Mouse (Mus musculus): ENCODE data around the gene Bahcc1.

The Bahcc1 gene

DNA sequence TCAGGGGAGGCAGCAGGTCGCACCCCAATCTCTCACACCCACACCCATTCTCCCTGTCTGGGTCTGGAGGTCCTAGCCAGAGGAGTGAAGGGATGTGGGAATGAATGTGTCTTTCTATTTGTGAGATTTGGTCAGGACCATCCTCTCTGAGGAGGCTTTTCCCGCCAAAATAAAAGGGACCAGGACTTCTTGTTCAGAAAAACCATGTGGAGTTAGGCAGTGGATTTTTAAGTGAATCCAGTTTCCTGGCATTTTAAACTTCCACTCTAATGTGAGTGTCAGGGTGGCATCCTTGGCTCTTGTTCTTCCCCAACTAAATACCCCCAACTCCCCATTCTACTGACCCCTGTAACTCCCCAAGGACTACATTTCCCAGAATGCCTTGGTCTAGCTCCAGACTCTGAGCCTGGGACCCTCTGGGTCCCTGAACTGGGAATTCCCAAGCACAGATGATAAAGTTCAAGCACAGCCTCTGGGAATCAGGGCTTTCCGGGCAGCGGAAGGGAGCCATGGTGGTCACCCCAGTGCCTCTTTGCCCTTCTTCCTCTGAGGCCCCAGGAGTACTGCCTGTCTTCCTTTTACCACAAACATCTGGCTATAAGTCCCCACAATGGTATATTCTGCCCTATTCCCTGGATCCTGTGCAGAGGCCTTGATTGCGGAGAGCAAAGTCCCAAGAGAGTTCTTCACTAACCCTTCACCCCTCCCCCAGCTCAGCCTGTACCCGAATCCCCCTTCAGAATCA is 9.4 kb downstream of the Bahcc1 start:
- in situ Hi-C loops (cut with MboI, MseI) = no loop called here

DNA sequence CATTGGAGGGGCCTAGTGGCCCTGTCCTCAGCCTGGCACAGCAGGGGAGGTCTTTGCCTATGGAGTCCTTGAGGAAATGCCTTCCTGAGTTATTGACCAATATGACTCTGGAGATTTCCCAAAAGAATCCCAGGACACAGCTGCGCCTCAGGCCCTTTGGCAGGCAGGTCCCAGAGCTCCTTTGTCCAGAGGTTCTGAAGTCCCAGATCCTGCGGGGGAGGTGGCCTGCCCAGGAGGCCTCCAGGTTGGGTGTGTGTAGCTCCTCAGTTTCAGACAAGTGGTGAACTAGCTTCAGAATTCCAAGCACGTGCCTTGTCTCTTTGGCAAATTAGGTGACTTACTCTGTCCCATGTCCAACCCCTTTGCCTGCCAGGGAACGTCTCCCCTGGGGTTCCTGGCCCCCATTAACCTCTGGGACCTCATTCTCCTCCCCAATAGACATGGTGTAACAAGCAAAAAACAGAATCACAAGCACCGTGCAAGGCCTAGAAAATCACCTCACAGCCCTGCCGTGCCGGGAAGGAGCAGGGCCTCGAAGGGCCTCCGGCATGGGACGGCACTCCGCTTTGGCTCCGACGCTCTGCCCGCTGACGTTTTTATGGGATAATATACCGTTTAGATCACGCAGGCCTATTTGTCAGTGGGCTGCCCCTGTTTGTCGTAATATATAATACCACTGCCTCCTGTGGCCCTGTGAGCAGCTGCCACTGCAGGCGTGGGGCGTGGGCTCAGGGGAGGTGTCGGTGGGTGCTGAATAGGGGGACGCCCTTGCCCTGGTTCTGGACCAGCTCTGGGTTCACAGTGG is 10.2 kb downstream of the Bahcc1 start:
- in situ Hi-C loops (cut with MboI, MseI) = no loop called here

DNA sequence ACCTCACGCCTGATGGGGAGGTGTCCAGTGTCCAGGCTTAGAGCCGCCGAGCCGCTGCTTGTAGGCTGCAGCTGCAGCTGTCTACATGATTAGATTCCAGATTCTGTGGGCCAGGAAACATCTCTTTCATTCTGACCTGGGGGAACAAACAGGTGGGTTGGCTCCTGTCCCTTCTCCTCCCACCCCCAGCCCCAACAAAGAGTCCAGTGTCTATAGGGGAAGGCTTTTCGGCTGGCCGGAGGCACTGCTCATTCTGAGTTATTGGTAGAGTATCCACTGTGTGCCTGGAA is 10.7 kb downstream of the Bahcc1 start:
- in situ Hi-C loops (cut with MboI, MseI) = no loop called here

DNA sequence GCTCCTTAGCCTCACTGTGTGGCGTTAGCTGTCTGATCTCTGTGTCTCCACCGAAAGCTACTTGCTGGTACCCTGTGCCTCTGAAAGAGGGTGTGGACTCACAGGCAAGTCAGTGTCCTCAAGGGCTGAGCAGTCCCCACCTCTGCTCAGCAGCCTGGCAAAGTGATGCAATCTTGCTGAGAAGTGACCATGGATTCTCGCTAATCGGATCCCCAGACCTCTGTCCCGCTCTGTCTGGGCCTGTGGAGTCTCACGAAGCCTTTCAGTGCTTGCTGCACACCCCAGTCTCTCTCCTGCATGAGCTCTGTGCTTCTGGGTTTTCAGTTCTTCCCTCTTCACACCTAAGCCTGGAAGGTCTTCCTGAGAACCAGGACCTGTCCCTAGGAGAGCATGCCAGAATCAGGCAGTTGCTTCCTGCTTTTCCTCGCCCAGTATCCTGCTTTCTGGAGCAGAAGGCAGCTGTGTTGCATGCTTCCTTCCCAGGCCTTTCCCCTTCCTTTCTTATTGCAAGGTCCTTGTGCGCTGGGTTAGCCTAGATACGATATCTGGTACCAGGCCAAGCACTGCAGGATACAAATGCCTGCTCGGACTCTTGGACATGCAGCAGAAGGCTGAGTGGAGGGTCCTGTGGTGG is 15.5 kb downstream of the Bahcc1 start:
- in situ Hi-C loops (cut with MboI, MseI) = no loop called here

DNA sequence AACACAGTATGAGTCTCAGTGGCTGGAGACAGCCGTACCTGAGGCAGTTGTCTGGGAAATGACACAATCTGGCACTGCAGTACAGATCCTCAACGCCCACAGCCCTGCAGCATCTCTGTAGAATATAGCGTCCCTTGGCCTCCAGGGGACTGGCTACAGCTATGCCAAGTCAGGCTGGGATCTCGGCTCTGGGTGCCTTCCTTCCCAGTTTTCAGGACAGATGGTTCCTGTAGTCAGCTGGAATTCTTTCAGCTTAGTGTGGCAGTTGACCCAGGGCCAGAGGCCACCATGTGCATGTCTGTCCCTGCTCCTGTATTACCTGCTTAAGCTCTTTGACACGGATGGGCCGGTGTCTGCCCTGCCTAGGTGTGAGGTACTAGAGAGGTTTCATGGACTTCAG is 16.2 kb downstream of the Bahcc1 start:
- in situ Hi-C loops (cut with MboI, MseI) = no loop called here

DNA sequence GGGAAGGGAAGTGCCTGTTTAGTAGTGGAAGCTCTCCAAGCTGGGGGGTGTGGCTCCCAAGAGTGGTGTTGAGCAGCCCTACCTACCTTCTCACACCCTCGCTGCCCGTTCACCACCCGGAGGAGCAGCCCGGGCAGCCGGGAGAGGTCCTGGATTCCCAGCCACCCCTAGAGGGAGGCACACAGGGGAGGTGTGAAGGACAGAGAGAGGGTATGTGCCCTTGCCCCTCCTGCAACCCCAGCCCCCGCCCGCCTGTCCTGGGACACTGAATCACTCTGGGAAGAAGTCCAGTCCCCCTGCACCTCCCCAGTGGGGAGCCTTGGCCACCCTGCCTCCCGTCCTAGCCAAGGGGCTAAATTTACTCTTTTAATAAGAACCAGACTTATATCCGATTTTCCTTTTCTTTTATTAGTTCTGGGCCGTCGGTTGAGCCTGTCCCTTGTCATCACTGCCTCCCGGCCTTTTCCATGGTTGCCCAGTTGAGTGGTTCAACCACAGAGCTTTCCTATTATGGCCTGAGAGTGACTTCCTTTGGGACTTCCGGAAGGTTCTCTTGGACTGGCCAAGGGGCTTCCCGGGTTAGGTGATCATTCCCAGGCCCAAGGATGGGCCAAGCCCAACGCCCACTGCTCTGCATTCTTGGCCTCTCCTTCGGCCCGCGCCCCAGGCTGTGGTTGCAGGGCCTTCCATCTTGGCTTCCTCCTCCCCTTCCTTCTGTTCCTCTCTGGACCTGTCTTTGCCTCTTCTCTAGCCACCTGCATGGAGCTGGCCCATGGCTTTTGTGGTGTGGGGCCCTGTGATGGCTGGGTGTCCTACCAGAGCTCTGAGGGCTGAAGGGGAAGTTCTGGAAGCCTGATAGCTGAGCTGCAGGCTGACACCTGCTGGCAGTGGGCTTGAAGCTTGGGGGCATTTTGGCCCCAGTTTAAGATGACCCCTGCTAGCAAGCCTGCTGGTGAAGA is 18.5 kb downstream of the Bahcc1 start:
- in situ Hi-C loops (cut with MboI, MseI) = no loop called here

DNA sequence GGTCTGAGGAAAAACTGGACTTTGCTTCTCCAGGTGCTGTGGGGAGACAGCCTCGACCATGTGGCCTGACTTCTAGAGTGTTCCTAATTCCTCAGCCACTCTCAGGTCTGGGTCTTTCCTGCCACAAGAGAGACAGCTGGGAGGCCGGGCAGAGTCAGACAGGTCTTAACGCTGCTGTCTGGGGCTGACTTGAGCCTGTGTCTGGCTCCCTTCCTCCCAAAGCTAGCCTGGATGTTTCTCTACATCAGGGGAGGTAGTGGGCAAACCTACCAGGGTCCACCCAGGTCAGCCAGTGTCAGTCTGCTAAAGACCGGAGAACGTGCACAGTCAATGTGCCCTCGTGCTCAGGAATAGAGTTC is 19.2 kb downstream of the Bahcc1 start:
- in situ Hi-C loops (cut with MboI, MseI) = no loop called here

DNA sequence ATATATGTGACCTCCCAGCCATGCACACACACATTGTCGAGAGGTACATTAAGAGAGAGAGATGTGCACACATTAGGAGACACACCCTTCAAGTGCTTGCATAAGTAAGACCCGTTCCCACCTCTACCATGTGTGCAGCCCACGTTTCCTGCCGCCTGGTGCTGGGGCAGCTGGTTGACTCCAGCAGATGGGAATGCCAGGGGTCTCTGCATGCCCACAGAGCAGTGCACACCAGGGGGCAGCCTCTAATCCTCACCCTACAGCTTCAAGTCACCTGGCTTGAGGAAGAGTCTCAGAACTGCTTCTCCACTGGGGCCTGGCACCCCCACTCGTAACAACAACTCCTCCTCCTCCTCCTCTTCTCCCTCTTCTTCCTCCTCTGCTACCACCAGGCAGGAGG is 19.7 kb downstream of the Bahcc1 start:
- in situ Hi-C loops (cut with MboI, MseI) = no loop called here

DNA sequence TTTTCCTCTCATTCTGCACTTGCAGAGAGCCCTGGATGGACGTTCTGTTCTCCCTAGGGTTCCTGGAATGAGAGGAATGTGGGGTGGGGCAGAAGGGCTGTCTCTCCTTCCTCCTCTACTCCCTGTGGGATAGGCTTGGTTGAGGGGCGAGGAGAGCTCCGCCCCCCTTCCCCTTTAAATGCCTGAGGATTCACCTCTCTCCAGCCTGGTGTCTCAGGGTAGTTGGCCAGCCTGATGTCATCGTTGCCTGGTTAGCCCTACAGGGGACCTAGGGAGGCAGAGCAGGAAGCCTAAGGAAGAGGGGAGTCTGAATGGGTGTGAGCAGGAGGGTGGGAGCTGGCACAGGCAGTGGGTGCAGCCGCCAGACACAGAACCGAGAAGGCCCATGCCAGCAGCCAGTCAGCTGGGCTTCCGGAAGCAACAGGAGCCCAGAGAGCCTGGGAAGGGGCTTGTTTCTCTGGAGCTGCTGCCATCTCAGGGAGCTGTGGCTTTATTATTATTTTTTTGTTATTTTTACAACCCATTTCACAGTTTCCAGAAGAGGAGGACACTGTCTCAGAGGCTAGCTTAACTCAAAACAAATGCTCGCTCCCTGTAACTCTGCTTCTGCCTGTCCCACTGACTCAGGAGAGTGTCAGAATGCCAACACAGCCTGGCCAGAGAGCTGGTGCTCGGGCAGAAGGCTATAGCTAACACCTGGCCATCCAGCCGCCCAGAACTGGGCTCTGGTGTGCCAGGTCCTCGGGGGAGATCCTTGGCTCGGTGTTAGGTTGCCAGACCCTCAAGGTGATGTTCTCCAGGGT is 20.3 kb downstream of the Bahcc1 start:
- in situ Hi-C loops (cut with MboI, MseI) = no loop called here

DNA sequence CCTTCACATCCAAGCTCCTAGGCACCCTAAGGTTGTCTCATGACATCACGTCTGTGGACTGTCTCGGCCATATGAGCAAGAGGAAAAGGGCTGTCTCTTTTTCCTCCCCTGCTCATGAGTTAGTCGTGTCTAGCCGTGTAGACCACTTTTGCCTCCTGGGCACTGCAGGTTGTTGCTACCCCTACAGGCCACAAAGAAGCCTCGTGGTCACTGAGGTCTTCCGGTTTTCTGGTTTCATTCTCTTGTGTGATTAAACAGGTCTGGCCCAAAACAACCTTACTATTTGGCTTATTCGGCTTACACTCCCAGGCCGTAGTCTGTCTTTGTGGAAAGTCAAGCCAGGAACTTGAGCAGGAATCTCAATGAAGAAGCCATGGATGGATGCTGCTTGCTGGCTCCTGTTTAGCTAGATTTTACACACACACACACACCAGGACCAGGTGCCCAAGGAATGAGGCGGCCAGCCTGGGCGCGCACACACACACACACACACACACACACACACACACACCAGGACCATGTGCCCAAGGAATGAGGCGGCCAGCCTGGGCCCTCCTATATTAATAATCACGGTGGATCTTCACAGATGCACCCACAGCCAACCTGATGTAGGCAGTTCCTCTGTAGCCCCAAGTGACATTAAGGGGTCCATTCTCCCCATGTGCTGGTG is 21.0 kb downstream of the Bahcc1 start:
- in situ Hi-C loops (cut with MboI, MseI) = no loop called here

DNA sequence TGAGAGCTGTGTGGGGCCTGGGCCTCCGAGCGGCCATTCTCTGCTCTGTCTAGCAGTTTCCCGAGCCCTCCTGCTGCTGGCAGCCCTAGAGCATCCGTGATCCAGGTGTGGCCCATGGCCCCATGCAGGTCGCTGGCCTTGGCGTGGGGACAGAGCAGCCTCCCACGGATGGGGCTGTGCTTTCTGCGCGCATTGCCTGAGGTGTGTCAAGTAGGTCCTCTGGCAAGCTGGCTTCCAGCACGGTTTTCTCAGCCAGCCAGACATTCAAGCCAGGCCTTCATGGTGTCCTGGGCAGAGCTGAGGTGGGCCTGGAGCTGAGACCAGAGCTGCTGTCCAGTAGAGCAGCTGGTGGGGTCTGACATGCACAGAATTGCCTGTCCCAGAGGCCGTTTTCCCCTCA is 21.7 kb downstream of the Bahcc1 start:
- in situ Hi-C loops (cut with MboI, MseI) = no loop called here

DNA sequence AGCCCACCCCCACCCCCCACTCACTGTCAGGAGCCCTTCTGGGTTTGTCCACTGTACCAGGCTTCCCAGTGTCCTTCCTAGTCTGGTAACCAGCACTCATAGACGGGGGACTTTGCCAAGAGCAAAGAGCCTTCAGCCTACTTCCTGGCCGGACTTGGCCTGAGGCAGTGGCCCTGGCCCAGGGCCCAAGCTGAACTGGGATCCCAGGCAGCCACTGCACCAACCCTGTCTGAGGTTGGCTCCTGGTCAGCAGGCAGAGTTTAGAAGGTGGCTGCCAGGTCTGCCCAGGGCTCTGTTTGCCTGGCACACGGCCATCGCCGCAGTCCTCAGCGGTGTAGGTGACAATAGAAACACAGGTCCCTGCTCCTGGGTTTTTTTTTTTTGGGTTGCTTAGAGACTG is 22.3 kb downstream of the Bahcc1 start:
- in situ Hi-C loops (cut with MboI, MseI) = no loop called here

DNA sequence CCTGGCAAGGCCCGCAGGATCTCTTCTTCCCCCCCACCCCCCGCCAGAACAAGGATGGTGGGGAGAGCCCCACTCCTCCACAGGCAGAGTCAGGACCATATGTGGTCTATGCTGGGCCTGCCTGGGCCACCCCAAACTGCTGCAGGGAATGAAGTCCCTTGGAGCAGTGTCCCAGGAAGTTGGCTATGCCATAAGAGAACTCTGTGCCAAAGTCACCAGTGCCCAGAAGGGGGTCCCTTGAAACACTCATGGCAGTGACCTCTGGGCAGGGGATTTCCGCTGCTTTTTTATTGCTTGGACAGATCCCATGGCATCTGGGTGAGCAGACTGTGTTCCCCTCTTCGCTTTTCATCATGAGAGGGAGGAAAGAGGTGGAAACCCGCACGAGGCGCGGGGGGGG is 22.8 kb downstream of the Bahcc1 start:
- in situ Hi-C loops (cut with MboI, MseI) = no loop called here

DNA sequence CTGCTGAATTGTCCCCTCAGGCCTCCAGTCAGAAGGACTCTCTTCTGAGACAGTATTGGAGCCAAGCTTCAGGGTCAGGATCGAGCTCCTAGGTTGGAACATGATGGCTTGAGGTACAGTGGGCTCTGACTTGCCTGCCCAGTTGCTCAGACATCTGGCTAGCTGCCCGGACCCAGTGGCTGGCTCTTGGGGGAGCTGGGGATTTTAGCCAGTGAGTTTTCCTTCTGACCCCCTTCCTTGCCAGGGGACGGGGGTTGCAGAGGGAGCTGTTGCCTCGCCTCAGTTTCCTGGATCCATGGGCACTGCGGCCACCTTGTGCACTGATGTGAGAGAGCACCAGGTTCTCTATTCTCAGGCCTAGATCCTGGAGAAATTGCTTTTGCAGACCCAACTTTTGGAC is 23.4 kb downstream of the Bahcc1 start:
- in situ Hi-C loops (cut with MboI, MseI) = no loop called here

DNA sequence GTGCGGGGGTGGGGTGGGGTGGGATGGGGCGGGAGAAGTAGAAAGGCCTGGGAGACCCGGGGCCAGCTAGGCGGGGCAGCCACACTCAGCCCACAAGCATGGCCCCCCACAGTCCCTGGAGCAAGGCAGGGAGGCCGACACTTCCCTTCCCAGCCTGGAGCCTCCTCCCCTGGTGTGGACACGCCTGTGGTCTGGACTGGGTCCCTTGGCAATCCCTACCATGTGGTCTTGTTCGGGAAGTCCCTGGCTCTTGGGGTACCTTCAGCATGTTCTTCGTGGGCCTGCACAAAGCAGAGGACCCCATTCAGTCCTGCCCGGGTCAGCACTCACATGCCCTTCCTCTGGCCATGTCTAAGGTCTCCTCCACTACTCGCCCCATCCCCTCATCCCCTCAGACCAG is 23.8 kb downstream of the Bahcc1 start:
- in situ Hi-C loops (cut with MboI, MseI) = no loop called here

DNA sequence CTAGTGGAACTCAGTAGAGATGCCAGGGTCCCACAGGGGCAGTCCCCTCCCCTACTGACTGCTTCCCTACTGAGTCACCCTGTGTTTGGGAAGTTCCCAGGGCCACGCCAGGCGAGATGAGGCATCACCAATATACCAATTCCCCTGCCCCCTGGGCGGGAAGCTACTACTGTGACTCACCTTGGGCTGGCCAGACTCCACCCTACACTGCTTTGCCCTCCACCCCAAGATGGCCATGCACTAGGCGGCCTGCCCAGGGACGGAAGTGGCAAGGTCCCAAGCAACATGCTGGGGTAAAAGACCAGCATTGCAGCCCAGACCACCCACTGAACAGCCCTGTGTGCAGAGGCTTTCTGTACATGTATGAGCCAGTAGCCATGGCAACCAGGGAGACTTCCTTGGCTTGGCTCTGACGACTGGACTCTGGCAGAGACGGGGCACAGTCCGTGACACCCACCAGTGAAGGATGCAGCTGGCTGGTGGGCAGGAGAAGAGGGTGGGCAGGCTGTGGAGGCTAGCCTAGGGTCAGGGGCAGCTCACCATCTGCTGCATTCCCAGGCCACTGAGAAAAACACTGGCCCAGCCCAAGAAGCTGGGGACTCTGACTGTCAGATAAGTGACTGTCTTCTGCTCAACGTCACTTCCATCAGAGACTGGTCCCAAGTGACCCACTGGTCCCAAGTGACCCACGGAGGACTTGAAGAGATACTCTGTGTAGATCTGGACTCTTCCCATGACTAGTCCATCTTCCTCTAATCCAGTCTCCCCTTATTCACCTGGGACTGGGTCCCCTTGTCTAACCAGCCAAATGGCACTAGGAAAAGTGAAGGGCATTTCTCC is 24.5 kb downstream of the Bahcc1 start:
- in situ Hi-C loops (cut with MboI, MseI) = no loop called here

DNA sequence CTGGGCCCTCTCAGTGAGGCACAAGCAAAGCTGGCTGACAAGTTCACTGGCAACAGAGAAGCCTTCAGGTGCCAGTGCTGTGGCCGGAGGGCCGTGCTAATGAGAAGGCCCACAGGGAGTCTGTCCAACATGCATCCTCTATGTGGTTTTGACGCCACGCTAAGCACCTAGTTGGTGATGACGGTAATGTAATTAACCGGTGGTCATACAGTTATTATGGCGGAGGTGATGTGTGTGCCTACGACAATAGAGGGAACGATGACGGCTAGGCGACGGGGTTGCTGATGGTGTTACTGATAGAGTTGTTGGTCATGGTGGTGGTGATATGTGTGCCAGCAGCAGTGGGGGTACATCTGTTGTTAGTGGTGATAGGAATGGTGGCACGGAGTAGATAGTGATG is 25.2 kb downstream of the Bahcc1 start:
- in situ Hi-C loops (cut with MboI, MseI) = no loop called here

DNA sequence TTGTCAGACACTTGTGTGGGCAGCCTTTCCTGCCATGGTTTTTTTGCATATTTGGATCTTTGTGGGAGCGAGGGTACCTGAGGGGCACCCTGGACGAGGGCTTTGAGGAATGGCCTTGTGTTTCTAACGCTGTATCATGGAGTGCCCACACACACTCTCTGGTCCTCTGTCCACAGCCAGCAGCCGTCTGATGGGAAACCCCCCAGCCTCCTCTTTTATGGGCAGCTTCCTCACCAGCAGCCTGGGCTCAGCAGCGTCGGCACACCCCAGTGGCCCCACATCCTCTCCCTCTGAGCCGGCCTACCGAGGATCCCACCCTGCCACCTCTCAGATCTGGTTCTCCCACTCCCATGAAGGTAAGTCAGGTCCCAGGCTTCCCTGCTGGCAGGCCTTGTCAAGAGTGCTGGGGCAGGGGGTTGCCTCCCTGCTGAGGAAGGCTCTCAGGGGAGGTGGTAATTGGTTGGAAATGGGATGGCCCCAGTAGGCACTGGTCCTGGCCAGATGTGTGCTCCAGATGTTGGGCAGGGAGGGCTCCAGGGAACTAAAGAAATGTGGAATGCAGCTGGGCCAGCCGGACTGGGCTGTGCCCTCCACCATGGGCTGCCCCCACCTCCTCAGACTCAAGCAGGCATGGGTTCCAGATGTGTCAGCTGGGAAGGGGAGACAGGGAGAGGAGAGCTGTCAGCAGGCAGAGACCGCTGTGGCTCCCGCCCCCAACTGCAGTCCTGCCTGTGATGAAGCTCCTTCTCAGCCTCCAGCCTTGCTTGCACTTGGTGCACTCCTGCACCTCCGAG is 26.3 kb downstream of the Bahcc1 start:
- in situ Hi-C loops (cut with MboI, MseI) = no loop called here
